Mouse (Mus musculus) left cerebral cortex, postnatal 25 days (tissue): ENCODE results near the gene Robo1. TPM values are rescaled to one million over a fixed set of nuclear protein-coding genes. Genes with fewer than 3 reads are reported as not detected.

ENCODE experiments used
- DNase-seq, 2 experiments: peaks; one replicate each; pipeline ENCODE4 v3.0.0; 2022; ENCODE audit warnings: low spot score in 2 of 2, mixed read lengths in 1 of 2
- intact Hi-C: fragments of 180-260 bp; cut with DNase I; formaldehyde crosslinking; loops from one replicate; pipeline ENCODE4 v1.15.1; 2025
- total RNA-seq, 2 experiments: library from RNA; stranded (reverse); gene quantifications; 2 replicates each; pipeline ENCODE4 v1.2.3; 2021

The Robo1 gene
- 10 to 100 TPM; 50.2 to 66.3 TPM for total RNA-seq

DNA sequence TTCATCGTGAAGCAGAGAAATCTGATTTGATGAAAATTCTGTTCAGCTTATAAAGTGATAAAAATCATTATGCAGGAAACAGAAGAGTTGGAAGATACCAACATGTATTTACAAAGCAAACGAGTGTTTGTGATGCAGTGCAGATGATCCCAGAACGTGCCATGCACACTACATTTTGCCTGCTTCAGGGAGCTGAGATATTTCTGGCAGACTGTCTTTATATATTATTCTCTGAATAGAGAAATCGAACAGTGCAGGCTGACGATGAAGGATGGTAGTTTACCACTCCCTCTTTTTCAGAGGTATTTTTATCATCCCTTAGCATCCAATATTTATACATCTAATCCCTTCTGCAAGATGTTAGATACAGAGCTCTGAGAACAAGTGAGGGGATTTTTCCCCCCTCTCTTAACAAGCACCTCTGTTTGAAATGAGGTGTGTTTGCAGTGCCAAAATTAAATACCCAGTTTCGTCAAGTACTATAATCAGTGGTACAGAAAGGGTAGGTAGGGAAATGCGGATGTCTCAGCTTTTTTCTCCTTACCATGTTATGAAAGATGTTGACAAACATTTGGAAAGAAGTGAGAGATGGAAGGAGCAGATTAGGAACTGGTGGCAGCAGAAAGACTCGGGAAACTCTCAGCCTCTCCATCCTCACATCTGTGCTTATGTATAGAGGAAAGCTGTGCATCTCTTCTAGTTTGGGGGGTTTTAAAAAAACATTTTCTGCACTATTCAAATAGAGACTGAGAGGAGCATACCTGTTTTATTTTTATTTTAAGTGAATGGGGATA is at the start of gene Robo1:
Robo1 (plus strand) TSS at position 770 of the 794 bp plus-strand sequence.
- intact Hi-C loops: no loop called here
- peak; percentile 39 to 55 for DNase-seq

DNA sequence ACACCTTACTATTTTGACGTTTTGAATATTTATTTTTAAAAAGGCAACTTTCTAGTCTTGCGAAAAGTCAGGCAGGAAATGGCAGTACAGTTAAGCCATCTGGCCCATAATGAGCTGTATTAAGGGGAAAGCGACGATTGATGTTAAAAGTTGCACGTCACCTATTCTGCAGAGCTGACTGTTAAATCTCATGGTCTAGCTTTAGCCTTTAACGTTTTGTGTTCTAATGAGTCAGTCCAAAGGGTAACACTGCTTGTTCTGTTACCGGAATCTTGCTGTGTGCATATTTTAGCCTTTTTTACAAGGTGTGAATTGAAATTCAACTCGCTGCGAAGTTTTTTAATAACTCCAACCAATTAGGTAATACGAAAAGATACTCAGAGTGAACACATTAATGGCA is 40.3 kb upstream of the Robo1 start:
- DNase-seq: no peak
- intact Hi-C loops: no loop called here

DNA sequence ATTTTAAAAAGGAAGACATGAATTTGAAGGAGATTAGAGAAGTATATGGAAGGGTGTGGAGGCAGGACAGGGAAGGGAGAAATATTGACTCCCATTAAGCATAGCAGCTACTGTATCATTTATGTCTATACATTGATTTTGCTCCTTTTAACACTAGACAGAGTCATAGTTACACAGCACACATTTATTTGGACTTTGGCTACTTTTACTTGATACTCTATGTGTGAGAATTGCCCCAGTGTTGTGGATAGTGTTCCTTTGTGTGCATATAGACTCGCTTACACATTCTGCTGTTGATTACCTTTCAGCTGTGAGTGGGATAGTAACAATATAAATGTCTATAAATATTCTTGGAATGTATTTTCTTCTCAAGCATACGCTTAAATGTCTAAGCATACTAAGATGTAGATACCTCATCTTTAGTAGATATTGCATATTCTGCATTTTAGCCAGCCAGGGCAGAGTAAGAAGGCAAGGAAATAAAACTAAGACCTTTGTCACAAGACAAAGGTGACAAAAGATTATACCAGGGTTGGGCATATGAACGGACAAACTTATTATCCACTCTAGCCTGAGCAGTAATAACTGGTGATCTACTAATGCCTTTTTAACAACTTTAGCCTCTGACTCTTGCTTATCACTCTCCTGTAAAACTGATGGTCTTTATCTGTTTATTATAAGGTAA is 31.6 kb upstream of the Robo1 start:
- intact Hi-C loops: no loop called here

DNA sequence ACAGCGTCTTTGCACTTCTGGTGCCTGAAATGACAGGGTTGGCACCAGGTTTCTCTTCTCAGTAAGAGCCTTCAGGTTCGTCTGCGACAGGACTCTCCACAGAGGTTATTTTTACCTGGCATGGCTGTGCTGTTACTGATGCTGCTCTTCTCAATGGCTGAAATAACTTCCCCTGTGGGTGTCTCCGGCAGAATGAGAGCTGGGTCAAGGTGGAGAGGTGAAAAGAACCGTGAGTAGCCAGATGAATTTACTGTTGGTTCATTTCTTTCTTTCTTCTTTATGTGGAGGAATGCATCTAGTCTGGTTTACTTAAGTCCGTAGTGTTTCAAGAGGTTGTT is 194 bp downstream of the Robo1 start:
- intact Hi-C loops: no loop called here
- no peak for DNase-seq

More for the DNA sequence above, 31.6 kb upstream of the Robo1 start:
- DNase-seq: no peak

DNA sequence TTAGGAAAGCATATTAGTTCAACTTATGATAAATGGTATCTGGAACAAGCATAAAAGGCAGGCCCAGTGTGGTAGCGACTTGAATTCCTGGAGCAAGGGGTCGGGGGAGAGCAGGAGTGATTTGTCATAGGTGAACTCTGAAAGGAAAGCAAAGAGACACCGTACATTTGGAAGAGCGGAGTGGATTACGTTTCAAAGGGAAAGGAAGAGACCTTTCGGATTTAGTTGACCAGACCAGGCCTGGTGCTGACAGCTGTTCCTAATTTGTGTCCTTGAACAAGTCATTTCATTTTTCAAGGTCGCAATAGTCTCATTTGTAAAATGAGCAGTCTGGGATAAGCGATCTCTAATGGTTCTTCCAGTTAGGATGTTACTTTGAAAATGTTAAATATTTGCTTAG is 19.2 kb downstream of the Robo1 start:
- DNase-seq: no peak
- intact Hi-C loops: no loop called here

DNA sequence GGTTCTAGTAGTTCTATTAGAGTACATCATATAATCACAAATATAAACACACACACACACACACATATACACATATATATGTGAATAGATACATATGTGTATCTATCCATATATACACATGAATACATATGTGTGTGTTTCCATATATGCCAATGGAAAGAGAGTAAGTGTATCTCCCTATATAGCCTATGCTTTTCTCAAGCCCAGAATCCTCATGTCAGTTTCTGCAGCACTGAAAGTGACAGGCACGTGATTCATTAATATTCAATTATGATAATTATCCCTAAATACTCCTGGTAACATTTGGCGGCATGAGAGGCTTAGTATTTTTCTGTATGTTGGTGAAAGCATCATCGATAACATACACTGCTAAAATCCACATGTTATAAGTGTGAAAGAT is 20.5 kb downstream of the Robo1 start:
- DNase-seq: no peak
- intact Hi-C loops: no loop called here

DNA sequence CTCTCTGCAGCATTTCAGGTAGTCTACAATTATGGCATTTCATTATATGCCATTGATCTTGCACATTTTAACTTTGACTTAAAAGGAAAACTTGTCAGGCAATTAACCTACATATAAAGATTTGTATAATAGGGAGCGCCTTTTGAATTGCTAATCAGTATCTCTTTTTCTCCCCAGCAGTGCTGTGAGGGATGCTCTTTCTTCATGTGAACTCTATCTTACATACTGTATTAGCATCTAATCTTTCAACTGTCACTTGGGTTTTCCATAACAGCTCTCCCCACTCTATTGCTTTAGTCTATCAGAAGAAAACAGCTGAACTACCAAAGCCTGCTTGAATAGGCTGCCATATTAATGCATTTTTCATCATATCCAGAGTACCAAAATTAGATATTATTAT is 29.7 kb downstream of the Robo1 start:
- no peak for DNase-seq
- intact Hi-C loops: no loop called here

DNA sequence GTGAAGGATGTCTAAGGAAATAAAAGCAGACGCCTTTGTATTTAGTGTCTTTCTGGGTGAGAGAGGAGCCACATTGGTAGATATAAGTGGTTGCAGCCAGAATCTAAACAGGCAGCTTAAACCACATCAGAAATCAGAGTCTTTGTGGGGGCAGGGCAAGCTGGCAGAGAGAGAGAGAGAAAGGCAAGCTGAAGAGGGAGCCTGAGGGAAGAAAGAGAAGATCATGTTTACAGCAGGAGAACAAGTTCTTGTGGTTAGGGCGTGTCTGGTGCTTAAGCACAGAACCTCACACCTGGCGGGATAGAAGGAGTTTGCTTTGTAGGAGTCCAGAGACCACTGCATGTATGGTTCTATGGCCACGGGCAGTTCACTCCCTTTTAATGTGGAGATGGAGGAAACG is 42.3 kb downstream of the Robo1 start:
- intact Hi-C loops: loop anchor here (10.0 kb wide), 1 partner anchor 264 kb away; no protein-coding TSS in a partner anchor
- DNase-seq: peak in 1 of 2 experiments; percentile 23

DNA sequence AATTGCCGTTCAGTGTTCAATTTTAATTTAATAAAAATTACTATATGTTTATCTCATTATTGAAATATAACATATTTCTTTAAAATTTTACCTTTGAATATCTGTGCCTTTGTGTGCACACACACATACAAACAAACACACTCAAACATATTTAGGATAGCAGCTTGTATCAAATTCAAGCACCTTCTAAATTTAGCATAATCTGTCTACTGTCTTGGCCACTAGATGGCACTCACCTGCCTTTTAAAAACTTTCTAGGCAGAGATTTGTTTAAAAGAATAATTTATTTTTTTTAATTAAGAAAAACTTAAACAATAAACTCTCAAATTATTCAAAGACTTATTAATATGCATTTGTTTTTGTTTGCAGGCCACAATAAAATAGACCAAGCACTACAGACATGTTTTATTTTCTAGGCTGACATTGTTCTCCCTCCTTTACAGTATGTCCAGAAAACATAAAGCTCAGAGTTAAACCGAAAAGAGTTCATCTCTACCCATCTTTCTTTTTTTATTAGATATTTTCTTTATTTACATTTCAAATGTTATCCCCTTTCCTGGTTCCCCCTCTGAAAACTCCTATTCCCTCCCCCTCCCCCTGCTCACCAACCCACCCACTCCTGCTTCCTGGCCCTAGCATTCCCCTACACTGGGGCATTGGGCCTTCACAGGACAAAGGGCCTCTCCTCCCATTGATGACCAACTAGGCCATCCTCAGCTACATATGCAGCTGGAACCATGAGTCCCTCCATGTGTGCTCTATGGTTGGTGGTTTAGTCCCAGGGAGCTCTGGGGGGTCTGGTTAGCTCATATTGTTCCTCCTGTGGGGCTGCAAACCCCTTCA is 48.6 kb downstream of the Robo1 start:
- DNase-seq: peak; percentile 43 to 47
- intact Hi-C loops: loop anchor here (2.0 to 10.0 kb wide), 2 partner anchors 258 to 622 kb away; no protein-coding TSS in a partner anchor

DNA sequence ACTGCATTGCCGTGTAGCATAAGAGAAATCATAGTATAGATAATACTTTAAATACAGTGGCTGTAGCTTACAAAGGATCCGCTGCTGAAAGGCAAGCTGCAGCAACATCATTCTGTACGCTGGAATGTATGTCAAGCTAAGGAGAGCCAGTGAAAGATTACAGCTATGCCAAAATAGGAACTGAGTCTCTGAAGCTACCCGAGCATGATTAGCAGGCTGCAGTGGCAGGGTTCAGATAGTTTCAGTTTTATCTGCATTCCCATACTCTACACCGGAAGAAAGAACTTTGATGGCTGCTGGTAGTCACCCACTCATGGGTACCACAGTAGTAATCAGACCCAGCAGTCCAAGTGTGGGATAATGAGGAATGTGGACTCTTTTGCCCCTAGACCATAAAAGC is 68.8 kb downstream of the Robo1 start:
- no peak for DNase-seq
- intact Hi-C loops: no loop called here

DNA sequence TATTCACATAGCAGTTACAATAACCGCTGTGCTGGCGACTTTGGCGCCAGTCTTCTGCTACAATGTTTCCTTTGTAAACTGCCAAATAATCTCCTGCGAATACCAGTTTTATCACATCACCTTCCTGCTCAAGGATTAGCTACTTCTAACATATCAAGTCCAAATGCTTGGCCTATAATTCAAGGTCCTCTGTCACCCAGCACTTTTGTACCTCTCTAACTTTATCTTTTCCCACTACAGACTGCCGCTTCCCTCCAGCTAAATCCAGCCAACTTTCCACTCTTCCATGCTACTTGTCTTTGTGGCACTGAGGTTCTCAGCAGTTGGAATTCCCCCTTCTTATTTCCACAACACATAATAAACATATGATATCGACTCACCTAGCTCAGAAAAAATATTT is 73.7 kb downstream of the Robo1 start:
- DNase-seq: no peak
- intact Hi-C loops: no loop called here

DNA sequence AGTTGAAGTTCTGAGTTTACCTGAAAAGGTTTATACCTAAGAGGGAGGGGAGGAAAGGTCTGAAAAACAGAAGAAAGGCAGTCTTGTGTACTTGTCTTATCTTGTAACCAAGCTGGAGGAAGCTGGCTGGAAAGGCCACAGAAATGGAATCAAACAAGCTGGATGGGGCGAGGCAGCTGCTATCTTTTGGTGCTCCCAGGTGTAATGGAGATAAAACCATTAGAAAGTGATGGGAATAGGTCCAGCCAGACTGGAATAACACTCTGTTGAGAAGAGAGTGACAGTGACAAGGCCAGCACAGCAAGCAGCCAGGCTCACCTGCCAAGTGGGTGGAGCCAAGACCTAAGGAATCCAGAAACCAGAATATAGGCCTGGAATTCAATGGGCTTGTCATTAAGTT is 75.5 kb downstream of the Robo1 start:
- no peak for DNase-seq
- intact Hi-C loops: no loop called here

DNA sequence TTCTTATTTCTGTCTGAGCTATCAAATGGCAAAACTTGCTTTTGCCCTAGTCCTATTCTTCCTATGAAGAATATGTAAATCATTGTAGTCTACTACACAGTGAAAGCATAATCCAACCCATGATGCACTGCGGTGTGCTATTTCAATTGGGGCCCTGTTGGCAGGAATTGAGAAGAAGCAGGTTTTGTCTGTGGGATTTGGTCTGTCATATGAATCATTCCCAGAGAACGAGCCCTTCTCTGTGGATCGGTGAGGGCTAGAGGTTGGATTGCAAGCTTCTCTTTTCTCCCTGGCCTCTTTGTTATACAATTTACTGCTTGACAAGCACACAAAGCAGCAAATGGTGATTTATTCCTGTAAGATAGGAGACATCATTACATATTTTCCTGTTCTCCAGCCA is 85.4 kb downstream of the Robo1 start:
- intact Hi-C loops: no loop called here
- peak in 1 of 2 experiments; percentile 8 for DNase-seq

DNA sequence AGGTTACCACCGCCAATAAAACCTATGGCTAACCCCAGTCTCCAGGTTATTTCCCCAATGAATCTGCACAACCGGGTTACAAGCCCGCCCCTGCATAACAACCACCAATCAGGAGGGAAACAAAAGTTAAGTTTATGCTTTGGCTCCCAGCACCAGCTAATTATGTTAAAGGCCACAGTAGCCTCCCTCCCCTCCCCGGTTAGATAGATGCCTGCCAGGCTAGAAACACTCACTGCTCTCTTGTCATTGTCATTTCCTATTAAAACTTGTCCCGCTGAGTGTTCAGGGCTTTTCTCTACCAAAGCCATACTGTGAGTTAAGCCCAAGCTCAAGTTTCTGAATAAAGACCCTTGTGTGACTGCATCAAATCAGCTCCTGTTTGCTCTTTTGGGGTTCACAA is 90.7 kb downstream of the Robo1 start:
- DNase-seq: no peak
- intact Hi-C loops: no loop called here

DNA sequence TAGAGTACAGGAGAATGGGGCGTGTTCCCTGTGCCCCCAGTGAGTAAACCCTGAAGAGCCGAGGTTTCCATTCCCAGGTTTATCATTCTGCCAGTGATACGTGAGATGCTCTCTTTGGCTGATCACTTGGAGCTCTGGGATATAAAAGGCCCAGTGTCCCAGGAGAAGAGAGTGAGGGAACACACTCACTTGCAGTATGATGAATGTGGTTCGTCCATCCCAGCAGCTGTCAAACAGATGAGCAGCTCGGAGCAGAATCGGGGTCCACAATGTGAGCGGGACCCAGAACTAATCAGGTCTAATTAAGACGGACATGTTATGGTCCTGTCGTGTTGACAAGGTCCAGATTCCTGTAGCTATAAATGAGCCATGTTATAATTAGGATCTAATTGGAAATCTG is 94.3 kb downstream of the Robo1 start:
- no peak for DNase-seq
- intact Hi-C loops: no loop called here

DNA sequence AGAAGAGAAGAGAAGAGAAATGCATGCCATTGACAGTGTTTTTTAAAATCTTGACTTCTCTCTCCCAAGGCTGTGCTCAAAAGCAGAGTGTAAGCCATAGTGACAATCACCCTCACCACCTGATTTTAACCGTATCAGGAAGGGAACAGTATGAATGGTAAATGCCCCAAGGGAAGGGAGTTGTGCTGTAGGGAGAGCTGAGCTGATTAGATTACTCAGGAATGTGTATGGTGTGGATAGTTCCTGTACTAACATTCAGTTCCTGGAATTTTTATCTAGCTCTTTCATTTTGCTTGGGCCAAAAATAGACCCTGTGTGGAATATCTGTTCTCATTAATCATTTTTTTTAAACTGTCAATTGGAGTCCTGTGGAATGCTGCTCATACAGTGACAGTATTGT is 101.7 kb downstream of the Robo1 start:
- intact Hi-C loops: no loop called here
- DNase-seq: no peak

DNA sequence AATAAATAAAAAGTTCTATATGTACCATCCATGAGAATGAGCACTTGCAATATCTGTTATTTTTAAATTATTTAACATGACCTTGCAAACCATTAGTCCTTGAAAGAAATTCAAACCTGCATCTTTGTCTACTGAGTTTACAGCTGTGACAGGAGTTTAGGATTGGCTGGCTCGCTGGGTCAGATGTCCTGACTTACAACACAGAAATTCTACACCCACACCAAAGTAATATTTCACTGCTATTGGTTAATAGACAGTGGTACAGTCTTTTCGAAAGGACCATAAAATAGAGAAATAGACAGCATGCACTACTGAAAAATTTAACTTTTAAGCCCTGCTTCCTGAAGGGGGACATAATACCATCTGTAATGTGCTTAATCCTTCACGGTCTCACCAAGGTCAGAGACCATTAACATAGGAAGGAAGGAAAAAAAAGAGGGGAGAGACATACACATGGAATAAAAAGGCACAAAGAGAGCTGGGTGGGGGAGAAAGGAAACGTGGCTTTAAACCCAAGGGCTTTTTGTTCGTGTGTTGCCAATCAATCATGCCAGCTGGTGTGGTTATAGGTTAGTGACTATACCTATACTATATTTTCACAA is 103.7 kb downstream of the Robo1 start:
- intact Hi-C loops: no loop called here
- no peak for DNase-seq

DNA sequence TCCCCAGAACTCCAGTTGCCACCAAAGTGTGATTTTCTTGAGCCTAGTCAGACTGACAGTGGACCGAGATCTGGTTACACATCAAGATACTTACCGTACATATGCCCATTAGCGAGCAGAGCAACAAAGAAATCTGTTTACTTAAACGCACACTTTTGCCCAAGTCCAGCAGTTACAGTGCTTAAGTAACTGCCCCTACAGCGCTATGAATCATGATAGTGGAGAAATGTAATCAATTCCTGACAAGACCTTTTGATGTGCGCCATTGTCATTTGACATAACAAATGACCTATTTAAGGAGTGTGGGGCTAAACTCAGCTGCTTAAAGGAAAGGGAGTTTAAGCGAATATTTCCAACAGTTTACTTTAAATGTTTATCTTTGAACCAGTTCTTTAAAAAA is 104.8 kb downstream of the Robo1 start:
- intact Hi-C loops: no loop called here
- DNase-seq: no peak

DNA sequence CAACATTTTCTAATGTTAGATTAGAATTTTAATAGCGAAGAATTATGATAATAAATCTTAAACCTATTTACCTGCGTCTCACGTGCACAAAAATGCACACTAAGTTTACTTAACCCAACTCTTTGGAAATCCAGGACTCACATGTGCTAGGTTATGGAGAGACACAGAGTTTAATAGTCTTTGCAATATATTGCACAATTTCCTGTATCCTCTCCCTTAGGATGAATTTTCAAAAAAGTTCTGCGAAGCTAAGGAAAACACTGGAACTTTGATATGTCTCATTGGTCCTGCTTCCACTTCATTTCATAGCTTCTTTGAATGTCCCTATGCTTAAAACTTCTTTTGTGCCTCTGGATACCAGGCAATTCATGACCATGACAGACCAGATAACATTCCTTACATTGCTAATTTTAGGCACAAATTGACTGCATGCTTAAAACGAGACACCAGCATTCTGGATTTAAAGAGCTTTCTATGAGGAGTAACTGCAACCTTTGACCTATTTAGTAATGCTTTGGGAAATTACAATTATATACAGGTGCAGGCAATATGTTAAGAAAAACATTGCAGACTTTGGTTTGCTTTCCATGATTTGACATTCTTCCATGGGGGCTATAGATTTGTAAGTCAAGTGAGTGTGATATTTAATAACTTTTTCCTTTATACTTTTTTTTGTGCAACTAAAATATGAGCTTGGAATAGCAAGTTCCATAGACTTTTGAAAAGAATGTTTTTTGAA is 111.4 kb downstream of the Robo1 start:
- no peak for DNase-seq
- intact Hi-C loops: no loop called here
